Comparison of ENCODE assay signal across 25 mouse cellular contexts in genomic region chr1:40841032-40841761, GRCm38 (mm10). TPM values are rescaled to one million over a fixed set of nuclear protein-coding genes. Genes with fewer than 3 reads are reported as not detected.
DNase-seq lines count a peak whose midpoint lies in the region; ATAC-seq lines count a peak whose summit lies in the region.
"Had no signal": no experiment of that assay in that cellular context is flagged by ENCODE, and none has a peak within 500 bp of the region (broad histone marks: within the 10 kb centered on the region; RNA-seq: fewer than 3 reads in every experiment).

No protein-coding gene starts in this region.

- no peak overlapping the region for H3K9ac ChIP-seq in limb, embryonic 15.5 days
- H3K9ac ChIP-seq in heart, embryonic 12.5 days = peak overlapping the region; percentile 12; the same call in 1 of the 2 replicates
- H3K9ac ChIP-seq: forebrain, embryonic 12.5 days; heart, embryonic 15.5 days; midbrain, embryonic 12.5 days; neural tube, embryonic 13.5 days; stomach, embryonic 15.5 days had no signal

- H3K27ac ChIP-seq in limb, embryonic 15.5 days = 0 out of 2 replicates have a peak overlapping the region, but pooled peaks have one; percentile 2
- H3K27ac ChIP-seq in limb, embryonic 10.5 days = no peak overlapping the region
- H3K27ac ChIP-seq in heart, embryonic 12.5 days (ENCODE audit: poor library complexity, severe bottlenecking) = peak overlapping the region; percentile 36; the same call in 1 of the 2 replicates
- H3K27ac ChIP-seq: embryonic facial prominence, embryonic 10.5 days; forebrain, embryonic 12.5 days; heart, embryonic 15.5 days; hindbrain, postnatal 0 days; midbrain, embryonic 12.5 days; neural tube, embryonic 13.5 days; stomach, embryonic 15.5 days had no signal

- H3K27me3 ChIP-seq in limb, embryonic 15.5 days = no peaks in the 10 kb centered on the region
- H3K27me3 ChIP-seq in limb, embryonic 10.5 days (ENCODE audit: low read depth, poor library complexity, severe bottlenecking) = no peaks in the 10 kb centered on the region
- no peaks in the 10 kb centered on the region for H3K27me3 ChIP-seq in heart, embryonic 12.5 days (replicated peaks)
- H3K27me3 ChIP-seq: CH12.LX; forebrain, embryonic 12.5 days; heart, embryonic 15.5 days; midbrain, embryonic 12.5 days; neural tube, embryonic 13.5 days; stomach, embryonic 15.5 days had no signal

- H3K4me2 ChIP-seq in limb, embryonic 15.5 days = no peak overlapping the region
- no peak overlapping the region for H3K4me2 ChIP-seq in heart, embryonic 12.5 days
- H3K4me2 ChIP-seq: forebrain, embryonic 12.5 days; heart, embryonic 15.5 days; midbrain, embryonic 12.5 days; neural tube, embryonic 13.5 days; stomach, embryonic 15.5 days had no signal

- H3K9me3 ChIP-seq in limb, embryonic 15.5 days = no peaks in the 10 kb centered on the region
- H3K9me3 ChIP-seq in limb, embryonic 10.5 days (replicated peaks) = no peaks in the 10 kb centered on the region
- no peaks in the 10 kb centered on the region for H3K9me3 ChIP-seq in heart, embryonic 12.5 days (replicated peaks)
- H3K9me3 ChIP-seq: embryonic facial prominence, embryonic 10.5 days; forebrain, embryonic 12.5 days; heart, embryonic 15.5 days; midbrain, embryonic 12.5 days; neural tube, embryonic 13.5 days; stomach, embryonic 15.5 days had no signal

- no peak overlapping the region for H3K4me3 ChIP-seq in limb, embryonic 15.5 days
- H3K4me3 ChIP-seq in limb, embryonic 10.5 days = no peak overlapping the region
- H3K4me3 ChIP-seq in heart, embryonic 12.5 days = no peak overlapping the region
- H3K4me3 ChIP-seq: embryonic facial prominence, embryonic 10.5 days; forebrain, embryonic 12.5 days; heart, embryonic 15.5 days; midbrain, embryonic 12.5 days; neural tube, embryonic 13.5 days; stomach, embryonic 15.5 days had no signal

- 72% methylated on average over 5 of the region's 5 CpGs for WGBS in limb, embryonic 15.5 days
- WGBS in limb, embryonic 10.5 days = 89% methylated on average over 5 of the region's 5 CpGs
- WGBS in heart, embryonic 12.5 days = 65% methylated on average over 5 of the region's 5 CpGs

- peak; percentile 2 for DNase-seq in CD4-positive, CD25-positive, alpha-beta regulatory T cell, adult 2 months (ENCODE audit: low read depth, low spot score)
- no peak for DNase-seq in limb, embryonic 10.5 days (ENCODE audit: low spot score)
- DNase-seq in induced T-regulatory cell, adult 2 months (ENCODE audit: low read depth) = peak; percentile 5
- no peak for DNase-seq in embryo, embryonic 10.5 days (ENCODE audit: low spot score)
- DNase-seq: cerebellum, adult 2 months; cerebellum, postnatal 36 days; gastrocnemius, postnatal 10 days; kidney, adult 2 months; kidney, postnatal 10 days; layer of hippocampus, postnatal 36 days; spleen, adult 18-20 months; thymus, adult 18-20 months had no signal

- H3K4me1 ChIP-seq in limb, embryonic 15.5 days = peaks cover 7% of the 10 kb centered on the region
- H3K4me1 ChIP-seq in limb, embryonic 10.5 days = peaks cover 7% of the 10 kb centered on the region; the same call in 1 of the 2 replicates
- peaks cover 12% of the 10 kb centered on the region for H3K4me1 ChIP-seq in heart, embryonic 12.5 days (replicated peaks)
- H3K4me1 ChIP-seq: forebrain, embryonic 12.5 days; midbrain, embryonic 12.5 days; neural tube, embryonic 13.5 days; stomach, embryonic 15.5 days had no signal

- H3K36me3 ChIP-seq in limb, embryonic 15.5 days = no peaks in the 10 kb centered on the region
- no peaks in the 10 kb centered on the region for H3K36me3 ChIP-seq in limb, embryonic 10.5 days
- H3K36me3 ChIP-seq in heart, embryonic 12.5 days = no peaks in the 10 kb centered on the region
- H3K36me3 ChIP-seq: embryonic facial prominence, embryonic 10.5 days; forebrain, embryonic 12.5 days; heart, embryonic 15.5 days; midbrain, embryonic 12.5 days; neural tube, embryonic 13.5 days; stomach, embryonic 15.5 days had no signal

- ATAC-seq in CD4-positive, CD25-positive, alpha-beta regulatory T cell, adult 4 months = no peak
- ATAC-seq in limb, embryonic 15.5 days (ENCODE audit: insufficient number of reproducible peaks, low FRiP score, low TSS enrichment, low read depth) = peak; percentile 38; the same call in 1 of the 2 replicates
- ATAC-seq in heart, embryonic 12.5 days (ENCODE audit: insufficient number of reproducible peaks, low FRiP score) = peak; percentile 42
- ATAC-seq in erythroid progenitor cell, adult 5-6 weeks (replicated peaks; ENCODE audit: low FRiP score, poor library complexity, severe bottlenecking) = no peak
- ATAC-seq: hindbrain, postnatal 0 days had no signal

RNA-seq across cellular contexts. Expression of gene Tmem182, which starts 35.8 kb away (rescaled TPM):
- polyA plus RNA-seq in CD4-positive, CD25-positive, alpha-beta regulatory T cell, adult 4 months (2017; shearing (Covaris generic)) = not detected
- 3.3 and 13.0 TPM in 2 replicates for polyA plus RNA-seq in limb, embryonic 15.5 days (2015; fragmentation: Nextera tagmentation; extraction: Ambion mirVana)
- polyA plus RNA-seq in limb, embryonic 10.5 days (2016; fragmentation: Nextera tagmentation; extraction: Ambion mirVana) = 0.09 TPM in 1 of 2 replicates, not detected in the other
- polyA plus RNA-seq in heart, embryonic 12.5 days (2016; fragmentation: Nextera tagmentation; extraction: Ambion mirVana) = 21.1 and 22.9 TPM in 2 replicates
- total RNA-seq in erythroid progenitor cell, adult 5-6 weeks (2015; ENCODE audit: low replicate concordance) = not detected in 2 replicates
- not detected in 2 replicates for total RNA-seq in erythroid progenitor cell, adult 5-6 weeks (2017; ENCODE audit: low replicate concordance)
- total RNA-seq: CH12.LX, MEL had no signal
- polyA plus RNA-seq: embryonic facial prominence, embryonic 10.5 days; midbrain, embryonic 12.5 days had no signal

RNA-seq across cellular contexts. Expression of gene Mfsd9, which starts 50.7 kb away (rescaled TPM):
- 1 to 10 TPM; 2.1 to 2.3 TPM for polyA plus RNA-seq in CD4-positive, CD25-positive, alpha-beta regulatory T cell, adult 4 months (2017; shearing (Covaris generic))
- polyA plus RNA-seq in limb, embryonic 15.5 days (2015; fragmentation: Nextera tagmentation; extraction: Ambion mirVana) = 3.9 TPM in 2 replicates
- polyA plus RNA-seq in limb, embryonic 10.5 days (2016; fragmentation: Nextera tagmentation; extraction: Ambion mirVana) = 2.1 and 3.4 TPM in 2 replicates
- 1.7 and 2.1 TPM in 2 replicates for polyA plus RNA-seq in heart, embryonic 12.5 days (2016; fragmentation: Nextera tagmentation; extraction: Ambion mirVana)
- 0.42 and 1.8 TPM in 2 replicates for total RNA-seq in erythroid progenitor cell, adult 5-6 weeks (2015; ENCODE audit: low replicate concordance)
- 1.9 TPM in 1 of 2 replicates, not detected in the other for total RNA-seq in erythroid progenitor cell, adult 5-6 weeks (2017; ENCODE audit: low replicate concordance)
- total RNA-seq: CH12.LX had no signal

Comparison
In these comparisons a context has a peak if more than half of its experiments do, and no peak if none do; other contexts are left out.
1. DNase-seq: peak in CD4-positive, CD25-positive, alpha-beta regulatory T cell, adult 2 months (single experiment) and induced T-regulatory cell, adult 2 months (single experiment); none in limb, embryonic 10.5 days (single experiment) and embryo, embryonic 10.5 days (single experiment).
2. ATAC-seq: peak in limb, embryonic 15.5 days (single experiment) and heart, embryonic 12.5 days (single experiment); none in CD4-positive, CD25-positive, alpha-beta regulatory T cell, adult 4 months (single experiment) and erythroid progenitor cell, adult 5-6 weeks (single experiment).